Mouse (Mus musculus): ENCODE results near the gene Vmn2r83. TPM values are rescaled to one million over a fixed set of nuclear protein-coding genes. Genes with fewer than 3 reads are reported as not detected.

The Vmn2r83 gene
- total and polyA plus RNA-seq, 3 experiments: not detected

GRCm38 (mm10) chr10:79539701-79540495, 71.4 kb downstream of the Vmn2r83 start:
- no peaks in the 10 kb centered on the region for H3K4me1 ChIP-seq (ENCODE audit: control insufficient read depth in 1 of 2, insufficient read depth in 2 of 2, low read length in 2 of 2)
- H3K36me3 ChIP-seq (ENCODE audit: control insufficient read depth in 1 of 2, insufficient read depth in 2 of 2, low read length in 2 of 2): no peaks in the 10 kb centered on the region
- H3K9me3 ChIP-seq (replicated peaks; ENCODE audit: insufficient read depth, low read length): no peaks in the 10 kb centered on the region

DNA sequence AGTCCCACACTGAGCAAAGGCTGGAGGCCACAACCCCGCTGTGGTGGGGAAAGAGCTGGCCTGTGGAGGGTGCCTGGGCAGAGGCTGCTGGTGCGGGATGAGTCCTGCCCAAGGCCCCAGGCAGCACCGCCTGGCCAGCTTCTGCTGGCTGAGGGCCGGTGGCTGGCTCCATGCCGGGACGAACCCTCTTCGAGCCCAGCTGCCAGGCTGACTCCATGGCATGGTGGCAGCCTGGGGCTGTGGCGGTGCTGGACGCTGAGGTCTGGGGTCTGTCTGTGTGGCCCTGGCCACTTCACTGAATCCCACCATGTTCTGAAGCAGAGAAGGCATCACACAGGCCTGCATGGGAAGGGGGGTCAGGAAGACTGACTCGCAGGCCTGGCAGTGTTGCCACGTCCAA, 72.2 kb downstream of the Vmn2r83 start:
- no peak for DNase-seq (ENCODE audit: low read depth, low spot score)

More at GRCm38 (mm10) chr10:79539701-79540495, 71.4 kb downstream of the Vmn2r83 start:
- TF ChIP-seq SIN3A (IDR thresholded peaks at IDR 0.05; ENCODE audit: low read length): no peak
- TF ChIP-seq USF1 (IDR thresholded peaks at IDR 0.05; ENCODE audit: low read depth, low read length): no peak
- TF ChIP-seq MYC (IDR thresholded peaks at IDR 0.05; ENCODE audit: low read depth, low read length): no peak
- TF ChIP-seq RCOR1 (IDR thresholded peaks at IDR 0.05; ENCODE audit: low read depth, low read length): no peak
- no peak for TF ChIP-seq CTCF (IDR thresholded peaks at IDR 0.05 in 2 of 3, conservative IDR thresholded peaks at IDR 0.05 in 1 of 3; ENCODE audit: control insufficient read depth in 1 of 3, insufficient read depth in 1 of 3, low read depth in 2 of 3, low read length in 3 of 3, poor library complexity in 1 of 3, severe bottlenecking in 1 of 3)
- no peak for TF ChIP-seq MYB (IDR thresholded peaks at IDR 0.05; ENCODE audit: low read depth, low read length)
- TF ChIP-seq CHD1 (IDR thresholded peaks at IDR 0.05; ENCODE audit: low read depth, low read length): no peak
- TF ChIP-seq HCFC1 (IDR thresholded peaks at IDR 0.05; ENCODE audit: low read depth, low read length): no peak
- TF ChIP-seq EP300 (IDR thresholded peaks at IDR 0.05; ENCODE audit: low read depth in 1 of 2, low read length in 2 of 2): no peak
- no peak for TF ChIP-seq RAD21 (IDR thresholded peaks at IDR 0.05; ENCODE audit: low read depth, low read length)
- TF ChIP-seq NRF1 (IDR thresholded peaks at IDR 0.05; ENCODE audit: insufficient read depth, low read depth, low read length, poor library complexity, severe bottlenecking): no peak
- TF ChIP-seq ZC3H11A (IDR thresholded peaks at IDR 0.05; ENCODE audit: low read depth, low read length): no peak
- no peak for TF ChIP-seq ETS1 (IDR thresholded peaks at IDR 0.05; ENCODE audit: low read depth, low read length)
- no peak for TF ChIP-seq BHLHE40 (IDR thresholded peaks at IDR 0.05; ENCODE audit: borderline replicate concordance, low read depth, low read length)
- no peak for TF ChIP-seq MEF2A (IDR thresholded peaks at IDR 0.05; ENCODE audit: extremely low read depth, insufficient replicate concordance, low read depth, low read length, poor library complexity, severe bottlenecking)
- TF ChIP-seq GATA1 (IDR thresholded peaks at IDR 0.05; ENCODE audit: low read depth, low read length): no peak
- TF ChIP-seq ZKSCAN1 (IDR thresholded peaks at IDR 0.05; ENCODE audit: low read depth, low read length): no peak
- Histone ChIP-seq H3K27ac (ENCODE audit: control insufficient read depth, low read depth, low read length) (no peak overlapping the region), H3K27me3 (ENCODE audit: control insufficient read depth in 1 of 2, insufficient read depth in 2 of 2, low read length in 2 of 2) (no peaks in the 10 kb centered on the region), H3K9ac (ENCODE audit: control insufficient read depth, low read depth, low read length, poor library complexity, severe bottlenecking) (no peak overlapping the region), H3K79me2 (ENCODE audit: control insufficient read depth, insufficient read depth, low read length, poor library complexity) (no peaks in the 10 kb centered on the region), H3K4me3 (ENCODE audit: control insufficient read depth in 1 of 2, insufficient read depth in 1 of 2, low read depth in 2 of 2, low read length in 2 of 2) (no peak overlapping the region)
- DNase-seq (ENCODE audit: low read depth, low spot score): no peak

More for the DNA sequence above, 72.2 kb downstream of the Vmn2r83 start:
- no peaks in the 10 kb centered on the region for H3K27me3 ChIP-seq (ENCODE audit: control insufficient read depth in 1 of 2, insufficient read depth in 2 of 2, low read length in 2 of 2)
- no peak overlapping the region for H3K27ac ChIP-seq (ENCODE audit: control insufficient read depth, low read depth, low read length)
- no peak overlapping the region for H3K4me3 ChIP-seq (ENCODE audit: control insufficient read depth in 1 of 2, insufficient read depth in 1 of 2, low read depth in 2 of 2, low read length in 2 of 2)
- H3K9me3 ChIP-seq (replicated peaks; ENCODE audit: insufficient read depth, low read length): no peaks in the 10 kb centered on the region
- TF ChIP-seq TBP (IDR thresholded peaks at IDR 0.05; ENCODE audit: low read depth, low read length) (no peak), CHD1 (IDR thresholded peaks at IDR 0.05; ENCODE audit: low read depth, low read length) (no peak), MYC (IDR thresholded peaks at IDR 0.05; ENCODE audit: low read depth, low read length) (no peak), EP300 (IDR thresholded peaks at IDR 0.05; ENCODE audit: low read depth in 1 of 2, low read length in 2 of 2) (no peak), POLR2AphosphoS5 (IDR thresholded peaks at IDR 0.05; ENCODE audit: borderline replicate concordance, low read depth, low read length) (no peak), ELF1 (IDR thresholded peaks at IDR 0.05; ENCODE audit: low read depth, low read length) (no peak), UBTF (IDR thresholded peaks at IDR 0.05; ENCODE audit: borderline replicate concordance, insufficient read depth, low read depth, low read length) (no peak), NRF1 (IDR thresholded peaks at IDR 0.05; ENCODE audit: insufficient read depth, low read depth, low read length, poor library complexity, severe bottlenecking) (no peak), MAZ (IDR thresholded peaks at IDR 0.05; ENCODE audit: low read depth, low read length) (no peak), USF2 (IDR thresholded peaks at IDR 0.05; ENCODE audit: borderline replicate concordance in 1 of 2, insufficient read depth in 1 of 2, low read depth in 1 of 2, low read length in 2 of 2) (no peak), RAD21 (IDR thresholded peaks at IDR 0.05; ENCODE audit: low read depth, low read length) (no peak), ETS1 (IDR thresholded peaks at IDR 0.05; ENCODE audit: low read depth, low read length) (no peak), MAFK (IDR thresholded peaks at IDR 0.05; ENCODE audit: borderline replicate concordance, low read depth, low read length) (no peak), JUND (IDR thresholded peaks at IDR 0.05; ENCODE audit: low read depth, low read length) (no peak), MYB (IDR thresholded peaks at IDR 0.05; ENCODE audit: low read depth, low read length) (no peak), TAL1 (IDR thresholded peaks at IDR 0.05; ENCODE audit: low read length) (no peak)
- no peaks in the 10 kb centered on the region for H3K4me1 ChIP-seq (ENCODE audit: control insufficient read depth in 1 of 2, insufficient read depth in 2 of 2, low read length in 2 of 2)
- no peaks in the 10 kb centered on the region for H3K36me3 ChIP-seq (ENCODE audit: control insufficient read depth in 1 of 2, insufficient read depth in 2 of 2, low read length in 2 of 2)
- no peak overlapping the region for H3K9ac ChIP-seq (ENCODE audit: control insufficient read depth, low read depth, low read length, poor library complexity, severe bottlenecking)
- no peaks in the 10 kb centered on the region for H3K79me2 ChIP-seq (ENCODE audit: control insufficient read depth, insufficient read depth, low read length, poor library complexity)
